Mouse (Mus musculus): Measurements from ENCODE around the gene Srsf5. TPM values are rescaled to one million over a fixed set of nuclear protein-coding genes. Genes with fewer than 3 reads are reported as not detected.

Srsf5 gene
- 256 and 270 TPM in 2 replicates for polyA plus RNA-seq (2012; rRNA removed)

GRCm38 (mm10) chr12:80945334-80945995 lies at the start of gene Srsf5:
Gene Srsf5 (plus strand): TSS chr12:80945504.
- Histone ChIP-seq H3K27me3 (ENCODE audit: control insufficient read depth, insufficient read depth, low read length) (no peaks in the 10 kb centered on the region), H3K36me3 (ENCODE audit: control insufficient read depth, insufficient read depth, low read length) (peaks cover 24% of the 10 kb centered on the region), H3K27ac (ENCODE audit: insufficient read depth, low read length) (peak within 1 kb of the TSS; percentile 98), H3K4me1 (ENCODE audit: control insufficient read depth, insufficient read depth, insufficient read length) (no peaks in the 10 kb centered on the region; the same call in 1 of the 2 replicates), H3K4me3 (ENCODE audit: extremely low read depth, insufficient read depth, insufficient read length) (peak within 1 kb of the TSS; percentile 98)
- WGBS = under 1% methylated on average over 55 of the region's 57 CpGs
- TF ChIP-seq POLR2A (IDR thresholded peaks at IDR 0.05; ENCODE audit: low read depth, low read length) (peak; percentile 95), CTCF (IDR thresholded peaks at IDR 0.05; ENCODE audit: extremely low read depth, insufficient read depth, insufficient read length, insufficient replicate concordance) (no peak)
- DNase-seq (ENCODE audit: low read depth in 1 of 2, low spot score in 2 of 2) = peak; percentile 96 to 98

- no peak for DNase-seq (ENCODE audit: low read depth in 1 of 2, low spot score in 2 of 2)
- Histone ChIP-seq H3K4me1 (ENCODE audit: control insufficient read depth, insufficient read depth, insufficient read length) (no peaks in the 10 kb centered on the region), H3K27ac (ENCODE audit: insufficient read depth, low read length) (no peak overlapping the region), H3K27me3 (ENCODE audit: control insufficient read depth, insufficient read depth, low read length) (no peaks in the 10 kb centered on the region), H3K36me3 (ENCODE audit: control insufficient read depth, insufficient read depth, low read length) (no peaks in the 10 kb centered on the region), H3K4me3 (ENCODE audit: extremely low read depth, insufficient read depth, insufficient read length) (no peak overlapping the region)
- TF ChIP-seq CTCF (IDR thresholded peaks at IDR 0.05; ENCODE audit: extremely low read depth, insufficient read depth, insufficient read length, insufficient replicate concordance) = no peak
- no peak for TF ChIP-seq POLR2A (IDR thresholded peaks at IDR 0.05; ENCODE audit: low read depth, low read length)
- WGBS = 93% methylated on average over 8 of the region's 8 CpGs
These were observed 35.7 kb upstream of the Srsf5 start for GRCm38 (mm10) chr12:80909631-80910030.

- H3K4me1 ChIP-seq (ENCODE audit: control insufficient read depth, insufficient read depth, insufficient read length) = no peaks in the 10 kb centered on the region
- no peaks in the 10 kb centered on the region; the same call in 1 of the 2 replicates for H3K27me3 ChIP-seq (ENCODE audit: control insufficient read depth, insufficient read depth, low read length)
- no peak overlapping the region for H3K4me3 ChIP-seq (ENCODE audit: extremely low read depth, insufficient read depth, insufficient read length)
- no peak for TF ChIP-seq POLR2A (IDR thresholded peaks at IDR 0.05; ENCODE audit: low read depth, low read length)
- TF ChIP-seq CTCF (IDR thresholded peaks at IDR 0.05; ENCODE audit: extremely low read depth, insufficient read depth, insufficient read length, insufficient replicate concordance) = peak; percentile 56; the same call in 1 of the 2 replicates
- H3K27ac ChIP-seq (ENCODE audit: insufficient read depth, low read length) = no peak overlapping the region
- peak in 1 of 2 experiments; percentile 48 for DNase-seq (ENCODE audit: low read depth in 1 of 2, low spot score in 2 of 2)
- no peaks in the 10 kb centered on the region for H3K36me3 ChIP-seq (ENCODE audit: control insufficient read depth, insufficient read depth, low read length)
- 55% methylated on average over 7 of the region's 7 CpGs for WGBS
These were observed 27.5 kb upstream of the Srsf5 start for GRCm38 (mm10) chr12:80917764-80918163.

GRCm38 (mm10) chr12:80921301-80921700 lies 24.0 kb upstream of the Srsf5 start:
- Histone ChIP-seq H3K4me1 (ENCODE audit: control insufficient read depth, insufficient read depth, insufficient read length) (no peaks in the 10 kb centered on the region), H3K27ac (ENCODE audit: insufficient read depth, low read length) (no peak overlapping the region), H3K27me3 (ENCODE audit: control insufficient read depth, insufficient read depth, low read length) (peaks cover 2% of the 10 kb centered on the region; the same call in 1 of the 2 replicates), H3K4me3 (ENCODE audit: extremely low read depth, insufficient read depth, insufficient read length) (no peak overlapping the region), H3K36me3 (ENCODE audit: control insufficient read depth, insufficient read depth, low read length) (no peaks in the 10 kb centered on the region)
- WGBS = 97% methylated on average over 5 of the region's 5 CpGs
- DNase-seq (ENCODE audit: low read depth in 1 of 2, low spot score in 2 of 2) = no peak
- TF ChIP-seq CTCF (IDR thresholded peaks at IDR 0.05; ENCODE audit: extremely low read depth, insufficient read depth, insufficient read length, insufficient replicate concordance) = no peak
- no peak for TF ChIP-seq POLR2A (IDR thresholded peaks at IDR 0.05; ENCODE audit: low read depth, low read length)

- Histone ChIP-seq H3K4me1 (ENCODE audit: control insufficient read depth, insufficient read depth, insufficient read length) (no peaks in the 10 kb centered on the region), H3K36me3 (ENCODE audit: control insufficient read depth, insufficient read depth, low read length) (no peaks in the 10 kb centered on the region), H3K4me3 (ENCODE audit: extremely low read depth, insufficient read depth, insufficient read length) (no peak overlapping the region), H3K27me3 (ENCODE audit: control insufficient read depth, insufficient read depth, low read length) (peaks cover 2% of the 10 kb centered on the region; the same call in 1 of the 2 replicates), H3K27ac (ENCODE audit: insufficient read depth, low read length) (no peak overlapping the region)
- no peak for DNase-seq (ENCODE audit: low read depth in 1 of 2, low spot score in 2 of 2)
- WGBS = 55% methylated on average over 7 of the region's 7 CpGs
- TF ChIP-seq CTCF (IDR thresholded peaks at IDR 0.05; ENCODE audit: extremely low read depth, insufficient read depth, insufficient read length, insufficient replicate concordance) (no peak), POLR2A (IDR thresholded peaks at IDR 0.05; ENCODE audit: low read depth, low read length) (no peak)
These were observed 22.4 kb upstream of the Srsf5 start for GRCm38 (mm10) chr12:80922869-80923268.

GRCm38 (mm10) chr12:80923602-80924001 lies 21.7 kb upstream of the Srsf5 start:
- TF ChIP-seq POLR2A (IDR thresholded peaks at IDR 0.05; ENCODE audit: low read depth, low read length) (no peak), CTCF (IDR thresholded peaks at IDR 0.05; ENCODE audit: extremely low read depth, insufficient read depth, insufficient read length, insufficient replicate concordance) (no peak)
- H3K27me3 ChIP-seq (ENCODE audit: control insufficient read depth, insufficient read depth, low read length) = peaks cover 2% of the 10 kb centered on the region; the same call in 1 of the 2 replicates
- H3K4me1 ChIP-seq (ENCODE audit: control insufficient read depth, insufficient read depth, insufficient read length) = no peaks in the 10 kb centered on the region
- WGBS = 83% methylated on average over 5 of the region's 5 CpGs
- H3K4me3 ChIP-seq (ENCODE audit: extremely low read depth, insufficient read depth, insufficient read length) = no peak overlapping the region
- H3K36me3 ChIP-seq (ENCODE audit: control insufficient read depth, insufficient read depth, low read length) = no peaks in the 10 kb centered on the region
- no peak for DNase-seq (ENCODE audit: low read depth in 1 of 2, low spot score in 2 of 2)
- no peak overlapping the region for H3K27ac ChIP-seq (ENCODE audit: insufficient read depth, low read length)

GRCm38 (mm10) chr12:80924205-80924604 lies 21.1 kb upstream of the Srsf5 start:
- TF ChIP-seq CTCF (IDR thresholded peaks at IDR 0.05; ENCODE audit: extremely low read depth, insufficient read depth, insufficient read length, insufficient replicate concordance) = no peak
- TF ChIP-seq POLR2A (IDR thresholded peaks at IDR 0.05; ENCODE audit: low read depth, low read length) = no peak
- WGBS = 69% methylated on average over 3 of the region's 3 CpGs
- no peak for DNase-seq (ENCODE audit: low read depth in 1 of 2, low spot score in 2 of 2)
- Histone ChIP-seq H3K27me3 (ENCODE audit: control insufficient read depth, insufficient read depth, low read length) (peaks cover 2% of the 10 kb centered on the region; the same call in 1 of the 2 replicates), H3K4me3 (ENCODE audit: extremely low read depth, insufficient read depth, insufficient read length) (no peak overlapping the region), H3K27ac (ENCODE audit: insufficient read depth, low read length) (no peak overlapping the region), H3K4me1 (ENCODE audit: control insufficient read depth, insufficient read depth, insufficient read length) (no peaks in the 10 kb centered on the region), H3K36me3 (ENCODE audit: control insufficient read depth, insufficient read depth, low read length) (no peaks in the 10 kb centered on the region)

Data from spleen, adult 2 months (tissue).